Mouse (Mus musculus) stomach, postnatal 0 days (tissue): Measurements from ENCODE around the gene Idh2. TPM values are rescaled to one million over a fixed set of nuclear protein-coding genes. Genes with fewer than 3 reads are reported as not detected.
A peak's percentile ranks its signal among the peaks of the same experiment; 100 is the strongest.

Experiments
- ATAC-seq: fragments of 200-750 bp; cut with Nextera tagmentation; 2 replicates; pipeline ENCODE4 v1.8.0; 2017; ENCODE audit not compliant: low FRiP score, low TSS enrichment
- DNase-seq: peaks from one replicate; pipeline ENCODE4 v3.0.0-alpha.2; 2016; ENCODE audit warnings: low spot score
- H3K27ac ChIP-seq: fragments of 300-500 bp; sonication (generic); replicated peaks from 2 replicates; pipeline ENCODE4 v1.5.1; 2014; ENCODE audit warnings: mild to moderate bottlenecking, control low read depth
- H3K27me3 ChIP-seq: fragments of 300-500 bp; sonication (generic); 2 replicates; pipeline ENCODE4 v1.6.1; 2014; ENCODE audit warnings: low read length; ENCODE audit not compliant: control insufficient read depth, insufficient read depth
- H3K36me3 ChIP-seq: fragments of 300-500 bp; sonication (generic); 2 replicates; pipeline ENCODE4 v1.6.1; 2014; ENCODE audit warnings: low read length, mixed read lengths; ENCODE audit not compliant: control insufficient read depth, insufficient read depth
- H3K4me1 ChIP-seq: fragments of 300-500 bp; sonication (generic); replicated peaks from 2 replicates; pipeline ENCODE4 v1.6.1; 2014; ENCODE audit warnings: antibody characterized with exemption; ENCODE audit not compliant: control insufficient read depth, insufficient read depth
- H3K4me2 ChIP-seq: fragments of 300-500 bp; sonication (generic); replicated peaks from 2 replicates; pipeline ENCODE4 v1.6.1; 2014; ENCODE audit warnings: low read depth, mild to moderate bottlenecking, control low read depth, moderate library complexity
- H3K4me3 ChIP-seq: fragments of 300-500 bp; sonication (generic); 2 replicates; pipeline ENCODE4 v1.5.1; 2014; ENCODE audit warnings: low read depth, low read length, control low read depth
- H3K9ac ChIP-seq: fragments of 300-500 bp; sonication (generic); 2 replicates; pipeline ENCODE4 v1.6.1; 2014; ENCODE audit warnings: mild to moderate bottlenecking, low read length, control low read depth, mixed read lengths
- H3K9me3 ChIP-seq: fragments of 300-500 bp; sonication (generic); 2 replicates; pipeline ENCODE4 v1.6.1; 2016; ENCODE audit warnings: low read length; ENCODE audit not compliant: control insufficient read depth
- CTCF ChIP-seq: IDR thresholded peaks from 2 replicates; pipeline ENCODE4 v1.5.1; 2016; ENCODE audit warnings: antibody characterized with exemption, low read depth, mild to moderate bottlenecking, moderate library complexity
- EP300 ChIP-seq: optimal IDR thresholded peaks from 2 replicates; pipeline ENCODE3; 2016; ENCODE audit warnings: antibody characterized with exemption
- WGBS: fragments of 180-500 bp; shearing (Covaris S2); extraction: QIAGEN DNeasy Blood & Tissue Kit; methylation state at CpG from one replicate; pipeline ENCODE4 v1.1.7; 2014; 5-methylcytosine and 5-hydroxymethylcytosine counted together
- polyA plus RNA-seq: library from polyadenylated mRNA; unstranded; fragments of >200 nt; fragmentation: Nextera tagmentation; extraction: Ambion mirVana; gene quantifications from 2 replicates; pipeline ENCODE4 v1.2.1, GENCODE M21; 2015

Idh2 gene
- polyA plus RNA-seq, 1 experiment from 2014 or later = 288 TPM

GRCm38 (mm10) chr7:80063244-80063643, 51.9 kb downstream of the Idh2 start:
- Histone ChIP-seq H3K27ac (no peak overlapping the region), H3K4me3 (no peak overlapping the region), H3K36me3 (no peaks in the 10 kb centered on the region), H3K4me2 (no peak overlapping the region), H3K9ac (no peak overlapping the region), H3K4me1 (peaks cover 7% of the 10 kb centered on the region; the same call in 1 of the 2 replicates), H3K27me3 (no peaks in the 10 kb centered on the region), H3K9me3 (no peaks in the 10 kb centered on the region)
- WGBS = 71% methylated on average over 5 of the region's 5 CpGs
- ATAC-seq (no peak), DNase-seq (no peak)
- TF ChIP-seq CTCF (no peak), EP300 (no peak)

- no peak overlapping the region for H3K9ac ChIP-seq
- peaks cover 7% of the 10 kb centered on the region for H3K4me1 ChIP-seq
- no peak for ATAC-seq
- no peak for DNase-seq
- no peak for TF ChIP-seq CTCF
- no peak for TF ChIP-seq EP300
- 85% methylated on average over 17 of the region's 17 CpGs for WGBS
- H3K36me3 ChIP-seq = no peaks in the 10 kb centered on the region
- no peak overlapping the region for H3K27ac ChIP-seq
- H3K9me3 ChIP-seq = no peaks in the 10 kb centered on the region
- no peak overlapping the region for H3K4me3 ChIP-seq
- no peaks in the 10 kb centered on the region for H3K27me3 ChIP-seq
- H3K4me2 ChIP-seq = no peak overlapping the region
Measured at GRCm38 (mm10) chr7:80062083-80062826, 52.9 kb downstream of the Idh2 start.

- Histone ChIP-seq H3K27me3 (no peaks in the 10 kb centered on the region), H3K27ac (peak overlapping the region; percentile 94; the same call in 1 of the 2 replicates), H3K4me2 (no peak overlapping the region), H3K9me3 (no peaks in the 10 kb centered on the region), H3K9ac (no peak overlapping the region), H3K36me3 (no peaks in the 10 kb centered on the region), H3K4me1 (peaks cover 12% of the 10 kb centered on the region), H3K4me3 (no peak overlapping the region)
- WGBS = 68% methylated on average over 10 of the region's 10 CpGs
- ATAC-seq = peak; percentile 36
- DNase-seq = peak; percentile 43
- TF ChIP-seq CTCF (no peak), EP300 (no peak)
Measured at GRCm38 (mm10) chr7:80060012-80060778, 55.0 kb downstream of the Idh2 start.

GRCm38 (mm10) chr7:80059064-80059838, 55.9 kb downstream of the Idh2 start:
- ATAC-seq (no peak), DNase-seq (no peak)
- WGBS = 59% methylated on average over 13 of the region's 13 CpGs
- Histone ChIP-seq H3K4me3 (no peak overlapping the region), H3K9me3 (no peaks in the 10 kb centered on the region), H3K4me1 (peaks cover 12% of the 10 kb centered on the region), H3K27ac (peak overlapping the region; percentile 94), H3K9ac (no peak overlapping the region), H3K27me3 (no peaks in the 10 kb centered on the region), H3K4me2 (no peak overlapping the region), H3K36me3 (no peaks in the 10 kb centered on the region)
- no peak for TF ChIP-seq CTCF
- TF ChIP-seq EP300 = no peak

GRCm38 (mm10) chr7:80058405-80059063, 56.7 kb downstream of the Idh2 start:
- no peak for DNase-seq
- ATAC-seq = no peak
- H3K4me3 ChIP-seq = no peak overlapping the region
- 54% methylated on average over 4 of the region's 4 CpGs for WGBS
- peak overlapping the region; percentile 94 for H3K27ac ChIP-seq
- 0 out of 2 replicates have a peak overlapping the region, but pooled peaks have one; percentile 1 for H3K9ac ChIP-seq
- H3K4me2 ChIP-seq = 0 out of 2 replicates have a peak overlapping the region, but pooled peaks have one; percentile 1
- peaks cover 12% of the 10 kb centered on the region for H3K4me1 ChIP-seq
- H3K27me3 ChIP-seq = no peaks in the 10 kb centered on the region
- TF ChIP-seq CTCF = no peak
- TF ChIP-seq EP300 = no peak
- H3K9me3 ChIP-seq = no peaks in the 10 kb centered on the region
- H3K36me3 ChIP-seq = no peaks in the 10 kb centered on the region
